Mouse (Mus musculus): ENCODE data around the gene Zfp248.

DNA sequence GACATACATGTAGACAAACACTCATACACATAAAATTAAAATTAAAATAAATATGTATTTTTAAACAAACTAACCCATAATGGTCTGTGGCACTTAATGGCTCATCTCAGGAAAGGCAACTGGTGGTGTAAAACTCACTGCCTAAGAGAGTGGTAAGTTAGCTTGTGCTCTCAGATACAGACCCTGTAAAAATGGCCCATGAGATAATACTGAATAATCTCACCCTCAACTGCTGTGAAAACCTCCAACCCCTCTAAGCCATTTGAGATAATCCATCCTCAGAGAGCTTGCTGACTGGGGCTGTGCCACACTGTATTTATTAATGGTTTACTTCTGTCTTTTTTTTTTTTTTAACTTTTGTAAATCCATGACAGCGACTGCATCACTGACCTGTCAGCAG is 26.8 kb upstream of the Zfp248 start:
- no peak for TF ChIP-seq CTCF (IDR thresholded peaks at IDR 0.05; ENCODE audit: low read depth, low read length)
- no peak for TF ChIP-seq TAL1 (conservative IDR thresholded peaks at IDR 0.05; ENCODE audit: low read depth, low read length)
